Mouse (Mus musculus): ENCODE measurements around the gene Palm.
"Not testable (repeated sequence)": the region's sequence is repeated elsewhere in the genome, so short reads cannot be mapped to it uniquely, and the experiment has no call there.

Gene Palm

GRCm38 (mm10) chr10:79793051-79793737 lies at the start of gene Palm:
Gene Palm, plus strand, starts transcription at chr10:79793572.
- DNase-seq = peak; percentile 90

- DNase-seq = no peak
Observed at GRCm38 (mm10) chr10:79743650-79744365, 49.6 kb upstream of the Palm start.

GRCm38 (mm10) chr10:79745411-79745810 lies 48.0 kb upstream of the Palm start:
- DNase-seq = peak; percentile 37

- peak; percentile 98 for DNase-seq
Observed at GRCm38 (mm10) chr10:79745898-79746773, 47.2 kb upstream of the Palm start, which contains the start of gene Polrmt. Gene Polrmt, minus strand, starts transcription at chr10:79746581.

GRCm38 (mm10) chr10:79746774-79747151 lies 46.6 kb upstream of the Palm start:
- DNase-seq = no peak

GRCm38 (mm10) chr10:79748496-79748895 lies 44.9 kb upstream of the Palm start:
- no peak for DNase-seq

- DNase-seq = peak; percentile 88
Observed at GRCm38 (mm10) chr10:79754856-79755516, 38.4 kb upstream of the Palm start, which contains the start of gene Fgf22. Gene Fgf22, plus strand, starts transcription at chr10:79755076.

- DNase-seq = no peak
Observed at GRCm38 (mm10) chr10:79755854-79756253, 37.5 kb upstream of the Palm start.

- DNase-seq = no peak
Observed at GRCm38 (mm10) chr10:79756660-79757059, 36.7 kb upstream of the Palm start.

- DNase-seq = not testable (repeated sequence)
Observed at GRCm38 (mm10) chr10:79759675-79760074, 33.7 kb upstream of the Palm start.

- no peak for DNase-seq
Observed at GRCm38 (mm10) chr10:79760603-79761143, 32.7 kb upstream of the Palm start.

GRCm38 (mm10) chr10:79762875-79763274 lies 30.5 kb upstream of the Palm start:
- no peak for DNase-seq

GRCm38 (mm10) chr10:79764234-79764633 lies 29.1 kb upstream of the Palm start:
- DNase-seq = no peak

GRCm38 (mm10) chr10:79765228-79765745 lies 28.1 kb upstream of the Palm start:
- peak; percentile 44 for DNase-seq

- no peak for DNase-seq
Observed at GRCm38 (mm10) chr10:79766001-79766507, 27.3 kb upstream of the Palm start.

GRCm38 (mm10) chr10:79766508-79767325 lies 26.7 kb upstream of the Palm start, which contains the start of gene Rnf126:
Gene Rnf126, minus strand, starts transcription at chr10:79766952.
- peak; percentile 100 for DNase-seq

GRCm38 (mm10) chr10:79767372-79768244 lies 25.8 kb upstream of the Palm start:
- peak; percentile 95 for DNase-seq

- peak; percentile 87 for DNase-seq
Observed at GRCm38 (mm10) chr10:79768400-79768799, 25.0 kb upstream of the Palm start.

- DNase-seq = peak; percentile 64
Observed at GRCm38 (mm10) chr10:79769329-79769728, 24.0 kb upstream of the Palm start.

GRCm38 (mm10) chr10:79772320-79772719 lies 21.1 kb upstream of the Palm start:
- no peak for DNase-seq
